Mouse (Mus musculus) colon, adult 2 months (tissue): ENCODE data around the gene S100a6. TPM values are rescaled to one million over a fixed set of nuclear protein-coding genes. Genes with fewer than 3 reads are reported as not detected.

ENCODE experiments used
- polyA plus RNA-seq: library from polyadenylated mRNA; depleted of rRNA; stranded (reverse); fragments of >200 nt; gene quantifications from 2 replicates; pipeline ENCODE4 v1.2.3, GENCODE M21; 2012; rRNA removed

Gene S100a6
- 1,904 and 2,022 TPM in 2 replicates for polyA plus RNA-seq

DNA sequence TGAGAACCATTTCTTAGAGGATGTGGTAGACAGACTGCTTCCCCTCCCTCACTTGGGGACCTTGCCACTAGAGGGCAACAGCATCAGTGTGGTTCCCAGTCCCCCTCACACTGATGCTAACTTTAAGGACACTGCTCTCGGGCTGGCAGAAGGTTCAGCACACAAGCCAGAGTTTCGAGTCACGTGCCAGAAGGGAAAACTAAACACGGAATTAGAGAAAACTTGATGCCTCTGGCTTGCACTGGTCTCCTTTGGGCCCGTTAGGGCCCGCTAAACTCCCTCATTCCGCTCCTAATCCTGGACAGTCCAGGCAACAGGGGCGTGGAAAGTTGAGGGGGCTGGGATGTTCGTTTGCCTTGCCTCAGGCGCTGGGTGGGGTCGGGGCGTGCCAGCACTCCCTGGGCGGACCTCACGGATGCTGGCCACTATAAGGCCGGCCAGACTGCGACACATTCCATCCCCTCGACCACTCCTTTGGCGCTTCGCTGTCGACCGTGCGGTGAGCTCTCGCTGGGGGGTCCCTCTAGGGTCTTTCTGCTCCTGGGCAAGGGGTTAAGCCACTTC, at the start of gene S100a6:
Gene S100a6 (plus strand): TSS at position 155 of the 564 bp plus-strand sequence.

DNA sequence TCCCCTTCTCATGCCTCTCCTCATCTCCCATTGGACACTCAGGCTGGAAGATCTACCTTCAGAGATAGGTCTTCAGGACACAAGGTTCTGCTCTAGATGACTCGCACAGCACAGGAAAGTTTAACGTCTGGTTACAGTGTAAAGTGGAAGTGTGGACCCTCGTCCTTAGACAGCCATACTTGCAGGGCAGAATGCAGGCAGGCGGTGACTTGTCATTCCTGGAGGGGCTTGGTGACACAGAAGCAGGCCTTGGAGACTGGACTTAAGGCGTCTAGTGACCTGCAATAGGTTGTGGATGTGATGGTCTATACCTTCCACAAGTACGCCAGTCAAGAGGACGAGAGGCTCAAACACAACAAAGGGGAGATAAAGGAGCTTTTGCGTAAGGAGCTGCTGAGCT, 22.7 kb upstream of the S100a6 start, which contains the start of gene S100a2:
Gene S100a2 (plus strand): TSS at position 301 of the 400 bp plus-strand sequence.

DNA sequence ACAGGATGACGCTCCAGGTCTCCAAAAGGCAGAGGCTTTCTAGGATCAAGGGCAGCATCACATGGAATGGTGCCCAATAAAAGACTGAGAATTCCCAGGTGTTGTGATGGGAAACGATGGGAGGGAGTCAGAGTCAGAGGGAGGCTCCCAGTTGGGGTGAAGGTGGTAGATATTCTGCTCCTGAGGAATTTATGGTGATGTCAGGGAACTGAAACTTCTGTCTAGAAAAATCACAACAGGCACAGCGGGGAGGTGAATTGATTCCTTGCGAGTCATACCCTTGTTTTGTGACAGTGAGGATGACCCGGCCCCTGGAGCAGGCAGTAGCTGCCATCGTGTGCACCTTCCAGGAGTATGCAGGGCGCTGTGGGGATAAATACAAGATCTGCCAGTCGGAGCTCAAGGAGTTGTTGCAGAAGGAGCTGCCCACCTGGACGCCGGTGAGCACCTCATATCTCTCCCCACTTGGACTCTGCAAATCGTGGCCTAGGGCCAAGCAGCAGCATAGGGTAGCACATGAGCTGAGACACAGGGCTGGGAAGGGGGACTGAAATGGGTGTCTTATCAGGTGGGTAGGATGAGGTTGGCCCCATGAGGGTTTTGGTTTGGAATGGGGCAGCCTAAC, 11.1 kb upstream of the S100a6 start, which contains the start of gene Gm42674:
Gene Gm42674 (plus strand): TSS at position 419 of the 625 bp plus-strand sequence.

DNA sequence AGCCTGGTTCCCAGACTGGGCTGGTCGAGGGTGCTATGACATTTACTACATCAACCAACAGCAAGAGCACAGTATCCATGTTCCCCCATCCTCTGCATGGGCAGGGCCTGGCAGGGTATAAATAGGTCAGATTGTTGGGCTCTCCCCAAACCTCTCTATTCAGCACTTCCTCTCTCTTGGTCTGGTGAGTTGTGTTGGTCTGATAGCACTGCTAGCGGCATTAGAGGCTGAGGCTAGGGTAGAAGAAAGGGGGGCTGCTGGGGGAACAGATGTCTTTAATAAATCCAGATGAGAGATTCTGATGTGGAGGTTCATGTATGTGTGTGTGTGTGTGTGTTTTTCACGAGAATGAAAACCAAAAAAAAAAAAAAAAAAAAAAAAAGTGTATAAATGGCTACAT, 9.1 kb upstream of the S100a6 start, which contains the start of gene S100a4:
Gene S100a4 (plus strand): TSS at position 149 of the 400 bp plus-strand sequence.

DNA sequence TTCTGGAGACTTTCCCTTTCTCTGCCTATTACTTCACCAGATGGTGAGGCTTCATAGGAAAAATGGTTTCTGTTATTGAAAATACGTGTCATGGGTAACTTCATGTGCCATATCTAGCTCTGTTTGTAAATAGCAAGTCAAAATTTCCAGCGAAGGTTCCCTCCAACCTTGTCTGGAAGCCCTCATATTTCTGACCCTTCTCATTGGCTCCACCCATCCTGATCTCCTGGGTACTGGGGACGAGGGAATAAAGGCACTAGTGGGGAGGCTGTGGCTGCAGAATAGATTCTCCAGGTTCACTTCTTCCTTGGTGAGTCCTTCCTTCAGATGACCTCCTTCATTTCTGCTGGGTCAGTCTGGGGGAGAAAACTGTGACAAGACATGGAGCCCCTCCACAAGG, 4.5 kb upstream of the S100a6 start, which contains the start of gene S100a5:
Gene S100a5 (plus strand): TSS at position 301 of the 400 bp plus-strand sequence.

DNA sequence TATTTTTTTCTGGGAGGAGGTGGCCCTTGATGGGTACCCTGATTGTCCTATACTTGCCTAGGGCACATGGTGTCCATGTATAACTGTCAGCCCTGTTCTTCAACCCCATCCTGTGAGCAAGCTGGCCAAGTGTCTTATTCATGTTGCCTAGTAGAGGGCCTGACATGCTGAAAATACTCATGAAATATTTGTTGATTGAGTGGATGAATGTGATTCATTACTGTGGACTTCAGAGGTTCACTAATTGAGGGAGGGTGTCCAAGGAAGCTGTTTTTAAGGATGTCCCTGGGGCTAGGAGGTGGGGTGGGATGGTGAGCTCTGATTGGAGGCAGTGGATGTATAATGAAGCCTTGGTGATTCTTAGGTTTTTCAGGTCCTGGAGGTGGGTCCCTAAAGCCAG, 41.0 kb downstream of the S100a6 start, which contains the start of gene S100a7a:
Gene S100a7a (plus strand): TSS at position 301 of the 400 bp plus-strand sequence.

DNA sequence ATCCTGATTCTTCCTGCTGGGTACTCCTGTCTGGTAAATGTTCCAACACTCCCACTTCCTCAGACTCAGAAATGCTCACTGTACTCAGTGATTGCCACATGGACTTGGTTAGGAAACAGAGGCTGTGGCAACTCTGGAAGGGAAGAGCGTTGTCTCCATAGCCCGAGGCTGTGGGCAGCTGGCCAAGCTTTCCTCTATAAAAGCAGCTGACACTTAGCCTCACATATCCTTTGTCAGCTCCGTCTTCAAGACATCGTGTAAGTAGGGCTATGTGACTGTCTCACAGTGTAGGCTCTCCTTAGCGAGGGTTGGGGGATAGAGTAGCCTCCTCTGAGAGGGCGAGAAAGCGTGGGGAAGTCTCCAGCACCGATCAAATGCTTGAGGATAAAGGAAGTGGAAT, 56.2 kb downstream of the S100a6 start, which contains the start of gene S100a8:
Gene S100a8 (plus strand): TSS at position 133 of the 400 bp plus-strand sequence.

Other genes starting within 250 kb of the S100a6 start
- 11.7 and 12.2 TPM in 2 replicates for gene Slc27a3, start 222.9 kb upstream of the S100a6 start, polyA plus RNA-seq
- 24.1 and 28.2 TPM in 2 replicates for gene Ints3, start 179.3 kb upstream of the S100a6 start, polyA plus RNA-seq
- 7.2 and 7.4 TPM in 2 replicates for gene Npr1, start 147.0 kb upstream of the S100a6 start, polyA plus RNA-seq
- 10.1 and 10.5 TPM in 2 replicates for gene Ilf2, start 136.8 kb upstream of the S100a6 start, polyA plus RNA-seq
- gene Snapin, start 121.8 kb upstream of the S100a6 start, polyA plus RNA-seq: 14.8 and 15.0 TPM in 2 replicates
- 29.8 and 34.1 TPM in 2 replicates for gene Chtop, start 103.4 kb upstream of the S100a6 start, polyA plus RNA-seq
- gene S100a1, start 98.5 kb upstream of the S100a6 start, polyA plus RNA-seq: 199 and 230 TPM in 2 replicates
- gene S100a13, start 98.4 kb upstream of the S100a6 start, polyA plus RNA-seq: 61.5 and 65.1 TPM in 2 replicates
- gene S100a14, start 86.0 kb upstream of the S100a6 start, polyA plus RNA-seq: 29.0 and 52.1 TPM in 2 replicates
- 267 and 284 TPM in 2 replicates for gene S100a16, start 75.6 kb upstream of the S100a6 start, polyA plus RNA-seq
- 0.41 and 0.50 TPM in 2 replicates for gene S100a3, start 52.3 kb upstream of the S100a6 start, polyA plus RNA-seq
- not detected in 2 replicates for gene S100a2, start 22.6 kb upstream of the S100a6 start, polyA plus RNA-seq
- not detected in 2 replicates for gene Gm42674, start 11.0 kb upstream of the S100a6 start, polyA plus RNA-seq
- gene S100a4, start 9.1 kb upstream of the S100a6 start, polyA plus RNA-seq: 10.2 and 12.3 TPM in 2 replicates
- gene S100a5, start 4.4 kb upstream of the S100a6 start, polyA plus RNA-seq: not detected in 2 replicates
- 0.54 and 0.59 TPM in 2 replicates for gene S100a7a, start 41.1 kb downstream of the S100a6 start, polyA plus RNA-seq
- not detected in 2 replicates for gene S100a8, start 56.1 kb downstream of the S100a6 start, polyA plus RNA-seq
- 0.49 TPM in 1 of 2 replicates, not detected in the other for gene S100a9, start 82.8 kb downstream of the S100a6 start, polyA plus RNA-seq
- not detected in 2 replicates for gene Pglyrp4, start 114.0 kb downstream of the S100a6 start, polyA plus RNA-seq
- not detected in 2 replicates for gene Gm5849, start 165.0 kb downstream of the S100a6 start, polyA plus RNA-seq